Mouse (Mus musculus) megakaryocyte-erythroid progenitor cell, adult 5-6 weeks (primary cell): Measurements from ENCODE around the gene Hrc. TPM values are rescaled to one million over a fixed set of nuclear protein-coding genes. Genes with fewer than 3 reads are reported as not detected.

ENCODE experiments used
- ATAC-seq: replicated peaks from 2 replicates; pipeline ENCODE4 v1.8.0; 2016; ENCODE audit warnings: mild to moderate bottlenecking, inconsistent platforms; ENCODE audit not compliant: severe bottlenecking, poor library complexity, low FRiP score, low TSS enrichment
- total RNA-seq, 2 experiments: library from RNA; stranded (forward) in 1 of 2; stranded (reverse) in 1 of 2; fragments of 200-1000, 215-1000 nt in 1 of 2; fragments of >200 nt in 1 of 2; fragmentation: Nextera tagmentation in 1 of 2; gene quantifications; 2 replicates each; pipeline ENCODE4 v1.2.3; 2014 to 2017

Gene Hrc
- total RNA-seq (2014; fragmentation: Nextera tagmentation) (not detected in 2 replicates), total RNA-seq (2017) (not detected in 2 replicates)

GRCm38 (mm10) chr7:45335056-45335455, at the start of gene Hrc:
Hrc (plus strand) TSS chr7:45335290.
- no peak for ATAC-seq

- no peak for ATAC-seq
Measured at GRCm38 (mm10) chr7:45286486-45286885, 48.6 kb upstream of the Hrc start.

DNA sequence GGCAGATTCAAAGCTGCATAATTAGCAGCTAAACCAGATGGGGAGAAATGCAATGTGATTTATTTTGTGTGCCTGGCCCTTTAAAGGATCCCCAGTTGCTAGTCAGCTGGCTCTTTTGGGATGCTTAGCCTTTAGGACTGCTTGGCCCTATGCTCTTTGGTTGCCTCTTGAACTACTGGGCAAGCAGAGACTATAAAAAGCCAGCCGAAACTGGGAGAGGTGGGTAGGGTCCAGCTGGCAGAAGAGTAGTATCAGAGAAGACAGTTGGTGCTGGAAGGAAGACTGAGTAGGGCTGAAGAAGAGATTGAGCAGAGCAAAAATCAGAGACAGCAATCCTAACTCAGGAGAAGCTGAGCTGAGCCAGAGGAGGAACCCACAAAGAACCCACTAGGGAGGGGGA, 38.5 kb upstream of the Hrc start:
- ATAC-seq = no peak

DNA sequence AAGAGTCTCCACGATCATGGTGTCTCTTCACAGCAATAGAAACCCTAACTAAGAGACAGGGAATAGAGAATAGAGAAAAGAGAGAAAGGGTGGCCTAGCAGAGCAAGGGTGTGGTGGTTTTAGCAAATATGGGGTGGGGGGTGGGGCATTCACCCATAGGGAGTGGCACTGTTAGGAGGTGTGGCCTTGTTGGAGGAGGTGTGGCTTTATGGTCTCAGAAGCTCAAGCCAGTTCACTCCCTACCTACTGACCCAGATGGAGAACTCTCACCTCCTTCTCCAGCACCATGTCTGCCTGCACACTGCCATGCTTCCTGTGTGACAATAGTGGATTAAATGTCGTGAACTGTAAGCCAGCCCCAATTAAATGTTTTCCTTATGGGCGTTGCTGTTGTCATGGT, 37.5 kb upstream of the Hrc start:
- no peak for ATAC-seq

GRCm38 (mm10) chr7:45299752-45300151, 35.3 kb upstream of the Hrc start:
- peak; percentile 71 for ATAC-seq

- ATAC-seq = peak; percentile 64; the same call in 1 of the 2 replicates
Measured at GRCm38 (mm10) chr7:45300270-45300669, 34.8 kb upstream of the Hrc start.

GRCm38 (mm10) chr7:45302626-45303025, 32.5 kb upstream of the Hrc start:
- ATAC-seq = no peak

DNA sequence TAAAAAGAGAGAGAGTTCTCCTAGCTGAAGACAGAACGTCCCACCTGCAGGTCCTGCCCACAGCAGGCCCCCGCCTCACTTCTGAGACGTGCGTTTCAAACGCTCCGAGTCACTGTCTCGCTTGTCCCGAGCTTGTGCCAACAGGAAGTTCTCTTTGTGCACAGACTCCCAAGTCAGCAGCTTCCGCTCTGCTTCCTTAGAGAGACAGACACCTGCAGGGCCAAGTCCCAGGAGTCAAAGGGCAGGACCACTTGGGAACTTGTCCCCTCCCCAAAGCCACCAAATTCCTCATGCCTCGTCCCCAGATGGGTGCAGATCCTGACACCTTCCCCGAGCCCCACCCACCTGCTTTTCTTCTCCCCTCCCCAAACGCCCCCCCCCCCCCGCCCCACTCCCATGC, 30.2 kb upstream of the Hrc start:
- no peak for ATAC-seq

DNA sequence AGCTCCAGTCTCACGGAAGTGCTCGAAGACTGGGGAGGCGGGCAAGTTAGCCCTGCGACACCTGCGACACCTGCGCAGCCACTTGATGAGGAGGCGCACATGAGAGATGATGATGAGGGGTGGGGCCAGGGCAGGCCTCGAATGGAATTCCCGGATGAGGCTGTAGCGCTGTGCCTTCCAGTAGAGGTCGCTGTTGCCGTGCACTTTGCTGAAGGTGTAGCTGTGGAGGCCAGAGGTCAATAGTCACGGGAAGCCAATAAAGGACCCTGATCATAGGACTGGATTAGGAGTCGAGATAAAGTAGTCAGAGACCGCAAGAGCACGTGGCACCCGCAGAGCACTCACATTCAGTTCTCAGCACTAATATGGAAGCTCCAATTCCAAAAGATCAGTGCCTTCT, 29.8 kb upstream of the Hrc start:
- peak; percentile 54; the same call in 1 of the 2 replicates for ATAC-seq

- ATAC-seq = no peak
Measured at GRCm38 (mm10) chr7:45308551-45309240, 26.4 kb upstream of the Hrc start.

GRCm38 (mm10) chr7:45309455-45309854, 25.6 kb upstream of the Hrc start:
- peak; percentile 62 for ATAC-seq

GRCm38 (mm10) chr7:45312023-45312422, 23.1 kb upstream of the Hrc start:
- no peak for ATAC-seq

DNA sequence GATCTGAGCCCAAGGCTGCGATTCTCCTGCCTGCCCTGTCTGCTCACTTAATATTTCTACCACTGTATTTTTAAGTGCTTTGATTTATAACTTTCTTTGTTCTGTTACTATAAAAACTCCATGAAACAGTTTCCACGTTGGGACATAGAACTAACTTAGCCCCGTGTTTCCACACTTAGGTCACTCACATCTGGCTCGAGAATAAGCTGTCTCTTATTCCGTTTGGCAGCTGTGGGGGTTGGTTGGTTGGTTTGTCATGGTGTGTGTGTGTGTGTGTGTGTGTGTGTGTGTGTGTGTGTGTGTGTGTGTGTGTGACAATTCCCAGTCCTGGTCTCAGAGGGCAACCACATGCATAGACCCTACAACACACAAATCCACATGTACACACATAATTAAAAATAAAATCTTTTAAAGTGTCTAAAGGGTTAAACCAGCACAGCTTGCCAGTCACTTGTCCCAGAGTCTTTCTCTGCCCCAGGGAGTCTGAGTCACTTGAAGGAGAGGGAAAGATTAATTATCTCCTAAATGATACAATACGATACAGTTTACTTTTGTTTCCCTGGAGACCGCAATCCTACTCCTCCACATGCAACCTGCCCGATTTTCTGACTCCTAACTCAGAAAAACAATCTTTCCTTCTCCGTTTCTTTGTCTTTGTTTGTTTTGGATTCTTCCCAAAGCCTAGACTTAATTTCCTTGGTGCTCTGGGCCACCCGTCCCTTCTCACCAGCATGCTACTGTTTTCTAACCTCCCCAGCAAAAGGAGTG, 22.2 kb upstream of the Hrc start:
- no peak for ATAC-seq

GRCm38 (mm10) chr7:45313495-45313894, 21.6 kb upstream of the Hrc start:
- no peak for ATAC-seq

DNA sequence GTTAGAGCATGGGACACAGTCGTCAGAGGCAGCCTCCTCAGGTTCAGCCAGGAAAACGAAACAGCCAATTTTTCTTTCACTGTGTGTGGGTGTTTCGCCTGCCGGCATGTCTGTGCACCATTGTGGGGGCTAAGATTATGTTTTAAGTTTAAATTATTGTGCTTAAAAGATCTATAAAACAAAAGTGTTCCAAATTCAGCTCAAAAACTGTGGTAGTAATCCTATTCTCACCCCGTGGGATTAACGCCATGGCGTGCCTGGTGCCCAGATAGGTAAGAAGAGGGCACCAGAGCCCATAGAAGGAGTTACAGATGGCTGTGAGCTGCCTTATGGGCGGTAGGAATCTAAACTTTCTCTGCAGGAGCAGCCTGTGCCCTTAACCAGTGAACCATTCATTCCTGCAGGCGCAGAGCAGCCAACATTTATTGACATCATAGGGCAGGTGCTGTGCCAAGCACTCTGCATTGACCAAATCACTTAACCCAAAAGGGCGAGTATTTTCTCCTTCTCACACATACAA, 19.8 kb upstream of the Hrc start:
- no peak for ATAC-seq

DNA sequence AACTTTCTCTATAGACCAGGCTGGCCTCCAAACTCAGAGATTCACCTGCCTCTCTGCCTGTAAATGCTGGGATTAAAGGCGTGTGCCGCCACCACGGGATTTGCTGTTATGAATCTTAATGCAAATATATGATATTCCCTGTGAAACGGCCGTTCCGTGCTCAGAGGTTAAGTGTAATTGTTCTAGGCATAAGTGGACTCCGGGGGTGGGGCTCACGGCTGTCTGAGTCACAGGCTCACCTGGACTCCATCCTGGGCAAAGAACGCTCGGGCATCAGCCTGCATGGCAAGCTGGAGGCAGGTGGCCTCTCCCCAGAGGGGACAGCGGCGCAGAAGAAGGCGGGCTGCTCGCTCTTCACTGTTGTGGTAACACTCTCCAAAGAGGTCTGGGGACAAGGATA, 18.6 kb upstream of the Hrc start:
- ATAC-seq = no peak

GRCm38 (mm10) chr7:45322245-45322644, 12.8 kb upstream of the Hrc start:
- ATAC-seq = no peak

DNA sequence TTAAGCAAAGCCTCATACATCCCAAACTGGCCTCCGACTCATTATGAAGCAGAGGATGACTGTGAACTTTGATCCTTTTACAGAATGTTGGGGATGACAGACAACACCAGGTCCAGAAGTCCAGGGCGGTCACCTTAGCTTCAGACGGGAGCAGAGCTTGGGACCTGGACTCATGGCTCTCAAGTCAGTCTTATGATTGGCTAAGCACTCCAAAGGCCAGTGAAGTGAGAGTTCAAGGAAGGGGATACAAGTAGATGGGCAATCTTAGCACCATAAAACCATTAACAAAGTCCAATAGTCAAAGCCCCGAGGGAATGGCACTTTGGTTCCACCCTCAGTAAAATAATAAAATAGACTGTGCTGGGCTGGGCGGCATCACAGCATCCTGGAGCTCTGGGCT, 12.0 kb upstream of the Hrc start:
- ATAC-seq = no peak

- no peak for ATAC-seq
Measured at GRCm38 (mm10) chr7:45325800-45326199, 9.3 kb upstream of the Hrc start.

- no peak for ATAC-seq
Measured at GRCm38 (mm10) chr7:45328841-45329475, 6.1 kb upstream of the Hrc start.
